Comparison of ENCODE assay signal across 7 mouse cellular contexts in genomic region chr1:56973593-56973950, GRCm38 (mm10). TPM values are rescaled to one million over a fixed set of nuclear protein-coding genes. Genes with fewer than 3 reads are reported as not detected.
DNase-seq lines count a peak whose midpoint lies in the region; ATAC-seq and TF ChIP-seq lines count a peak whose summit lies in the region.

No protein-coding gene starts in this region.

- H3K4me1 ChIP-seq in lung, postnatal 0 days (ENCODE audit: insufficient read depth, low read depth, low read length) = peaks cover 10% of the 10 kb centered on the region
- peaks cover 49% of the 10 kb centered on the region for H3K4me1 ChIP-seq in forebrain, embryonic 13.5 days
- H3K4me1 ChIP-seq in liver, embryonic 11.5 days (replicated peaks; ENCODE audit: control insufficient read depth, insufficient read depth, low read length) = 0 out of 2 replicates have a peak, but pooled peaks cover 4% of the 10 kb centered on the region
- H3K4me1 ChIP-seq in stomach, embryonic 14.5 days (ENCODE audit: control insufficient read depth, insufficient read depth, low read length) = peaks cover 13% of the 10 kb centered on the region; the same call in 1 of the 2 replicates

- ATAC-seq in lung, postnatal 0 days = no peak
- ATAC-seq in forebrain, embryonic 13.5 days = no peak
- no peak for ATAC-seq in liver, embryonic 11.5 days (replicated peaks; ENCODE audit: low FRiP score)
- no peak for ATAC-seq in stomach, embryonic 14.5 days (ENCODE audit: insufficient number of reproducible peaks, insufficient read depth, low FRiP score, low read depth)

- no peak overlapping the region for H3K27ac ChIP-seq in lung, postnatal 0 days (ENCODE audit: low read length)
- peak overlapping the region; percentile 92 for H3K27ac ChIP-seq in forebrain, embryonic 13.5 days
- no peak overlapping the region for H3K27ac ChIP-seq in liver, embryonic 11.5 days (ENCODE audit: low read depth, low read length)
- no peak overlapping the region for H3K27ac ChIP-seq in stomach, embryonic 14.5 days (ENCODE audit: low read length)

- H3K9ac ChIP-seq in lung, postnatal 0 days (replicated peaks; ENCODE audit: low read depth) = peak overlapping the region; percentile 63
- H3K9ac ChIP-seq in forebrain, embryonic 13.5 days = peak overlapping the region; percentile 86
- H3K9ac ChIP-seq in liver, embryonic 11.5 days (ENCODE audit: low read depth, low read length) = no peak overlapping the region
- 0 out of 2 replicates have a peak overlapping the region, but pooled peaks have one; percentile 71 for H3K9ac ChIP-seq in stomach, embryonic 14.5 days (replicated peaks; ENCODE audit: low read depth, low read length)

- no peak for TF ChIP-seq EP300 in lung, postnatal 0 days (IDR thresholded peaks at IDR 0.05)

- H3K36me3 ChIP-seq in lung, postnatal 0 days (ENCODE audit: insufficient read depth, low read length) = no peaks in the 10 kb centered on the region
- H3K36me3 ChIP-seq in forebrain, embryonic 13.5 days (ENCODE audit: poor library complexity, severe bottlenecking) = no peaks in the 10 kb centered on the region
- H3K36me3 ChIP-seq in liver, embryonic 11.5 days (ENCODE audit: control insufficient read depth, insufficient read depth, low read length) = no peaks in the 10 kb centered on the region
- H3K36me3 ChIP-seq in stomach, embryonic 14.5 days (ENCODE audit: control insufficient read depth, insufficient read depth, low read length) = no peaks in the 10 kb centered on the region

- H3K9me3 ChIP-seq in lung, postnatal 0 days (ENCODE audit: low read length) = no peaks in the 10 kb centered on the region
- H3K9me3 ChIP-seq in forebrain, embryonic 13.5 days (replicated peaks) = no peaks in the 10 kb centered on the region
- no peaks in the 10 kb centered on the region for H3K9me3 ChIP-seq in liver, embryonic 11.5 days (ENCODE audit: control insufficient read depth, low read length)
- no peaks in the 10 kb centered on the region for H3K9me3 ChIP-seq in stomach, embryonic 14.5 days (ENCODE audit: control insufficient read depth, low read depth, low read length)

- H3K4me3 ChIP-seq in lung, postnatal 0 days (ENCODE audit: low read depth, low read length) = peak overlapping the region; percentile 71
- peak overlapping the region; percentile 81 for H3K4me3 ChIP-seq in forebrain, embryonic 13.5 days
- H3K4me3 ChIP-seq in liver, embryonic 11.5 days (ENCODE audit: low read depth, low read length) = peak overlapping the region; percentile 70
- peak overlapping the region; percentile 70 for H3K4me3 ChIP-seq in stomach, embryonic 14.5 days (ENCODE audit: low read depth, low read length)

- intact Hi-C loops in gastrocnemius, postnatal 36 days (cut with DNase I) = no loop called here

- no peak for DNase-seq in lung, postnatal 0 days (ENCODE audit: low spot score)
- DNase-seq in lung, postnatal 10 days = no peak
- DNase-seq in liver, embryonic 11.5 days (ENCODE audit: low spot score) = no peak
- no peak for DNase-seq in spleen, postnatal 14 days (ENCODE audit: low spot score in 2 of 2)
- DNase-seq in gastrocnemius, postnatal 36 days = no peak

- no peak for TF ChIP-seq CTCF in lung, postnatal 0 days (IDR thresholded peaks at IDR 0.05)

- WGBS in lung, postnatal 0 days = under 1% methylated on average over 16 of the region's 16 CpGs
- WGBS in forebrain, embryonic 13.5 days = 1% methylated on average over 16 of the region's 16 CpGs
- under 1% methylated on average over 16 of the region's 16 CpGs for WGBS in liver, embryonic 11.5 days
- 0% methylated on average over 16 of the region's 16 CpGs for WGBS in stomach, embryonic 14.5 days

- H3K27me3 ChIP-seq in lung, postnatal 0 days (replicated peaks; ENCODE audit: insufficient read depth, low read length) = peaks cover 61% of the 10 kb centered on the region
- peaks cover 60% of the 10 kb centered on the region for H3K27me3 ChIP-seq in forebrain, embryonic 13.5 days
- H3K27me3 ChIP-seq in liver, embryonic 11.5 days (replicated peaks; ENCODE audit: control insufficient read depth, insufficient read depth, low read length) = peaks cover 88% of the 10 kb centered on the region
- H3K27me3 ChIP-seq in stomach, embryonic 14.5 days (ENCODE audit: control insufficient read depth, insufficient read depth, low read length) = peaks cover 25% of the 10 kb centered on the region

- H3K4me2 ChIP-seq in lung, postnatal 0 days (replicated peaks; ENCODE audit: low read depth, low read length) = peak overlapping the region; percentile 99
- peak overlapping the region; percentile 93 for H3K4me2 ChIP-seq in forebrain, embryonic 13.5 days
- peak overlapping the region; percentile 95 for H3K4me2 ChIP-seq in liver, embryonic 11.5 days
- peak overlapping the region; percentile 94 for H3K4me2 ChIP-seq in stomach, embryonic 14.5 days (replicated peaks; ENCODE audit: low read depth, low read length)

RNA-seq across cellular contexts. Expression of gene Satb2, which starts 4.9 kb away (rescaled TPM):
- polyA plus RNA-seq in lung, postnatal 0 days (2015; fragmentation: Nextera tagmentation; extraction: Ambion mirVana) = 0.17 TPM in 2 replicates
- polyA plus RNA-seq in forebrain, embryonic 13.5 days (2015; fragmentation: Nextera tagmentation; extraction: Ambion mirVana) = 5.5 and 10.2 TPM in 2 replicates
- polyA plus RNA-seq in liver, embryonic 11.5 days (2014; fragmentation: Nextera tagmentation; extraction: Ambion mirVana) = 0.27 and 0.57 TPM in 2 replicates
- 0.46 and 1.1 TPM in 2 replicates for polyA plus RNA-seq in stomach, embryonic 14.5 days (2014; fragmentation: Nextera tagmentation; extraction: Ambion mirVana)
- total RNA-seq in gastrocnemius, postnatal 36 days (2021) = under 1 TPM; 0.26 to 0.62 TPM
